Mouse (Mus musculus) induced T-regulatory cell, adult 2 months (primary cell): ENCODE data around the gene Copg2.

Experiments used
- DNase-seq: peaks from one replicate; pipeline ENCODE4 v3.0.0-alpha.2; 2012; ENCODE audit warnings: low read depth

Copg2 gene

DNA sequence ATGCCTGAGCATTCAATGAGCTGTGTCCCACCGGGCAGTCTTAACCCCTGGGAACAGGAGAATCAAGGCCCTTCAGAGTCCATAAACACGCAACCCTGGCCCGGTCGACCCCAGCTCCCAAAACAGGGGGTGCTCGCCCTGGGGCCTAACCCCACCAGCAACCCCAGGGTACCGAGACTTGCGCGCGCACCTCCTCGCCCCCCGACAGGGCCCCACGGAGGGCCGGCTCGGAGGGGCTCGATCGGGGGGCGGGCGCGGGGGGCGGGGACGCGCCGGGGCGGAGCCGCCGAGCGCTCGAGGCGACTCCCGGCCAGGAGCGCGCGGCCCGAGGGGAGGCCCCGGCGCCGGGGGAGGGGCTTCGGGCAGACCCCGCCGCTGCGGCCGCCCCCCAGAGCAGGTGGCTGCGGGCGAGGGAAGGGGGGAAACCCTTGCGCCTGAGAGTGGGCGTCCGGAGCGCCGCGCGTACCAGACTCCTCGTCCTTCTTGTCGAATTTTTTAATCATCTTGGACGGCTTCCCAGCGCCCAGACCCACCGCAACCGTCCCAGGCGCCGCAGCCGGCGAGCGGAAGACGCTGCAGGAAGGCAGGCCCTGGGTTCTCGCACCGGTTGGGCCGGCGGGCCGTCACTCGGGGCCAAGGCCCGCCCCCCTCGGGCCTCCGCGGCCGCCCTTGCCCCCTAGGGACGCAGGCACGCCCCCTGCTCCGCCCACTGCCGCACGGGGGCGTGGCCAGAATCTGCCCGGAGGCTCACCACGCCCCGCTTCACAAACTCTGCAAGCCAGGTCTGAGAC lies at the start of gene Copg2:
Gene Copg2 (minus strand): TSS at position 600 of the 791 bp plus-strand sequence.
- DNase-seq, result peak; percentile 96

DNA sequence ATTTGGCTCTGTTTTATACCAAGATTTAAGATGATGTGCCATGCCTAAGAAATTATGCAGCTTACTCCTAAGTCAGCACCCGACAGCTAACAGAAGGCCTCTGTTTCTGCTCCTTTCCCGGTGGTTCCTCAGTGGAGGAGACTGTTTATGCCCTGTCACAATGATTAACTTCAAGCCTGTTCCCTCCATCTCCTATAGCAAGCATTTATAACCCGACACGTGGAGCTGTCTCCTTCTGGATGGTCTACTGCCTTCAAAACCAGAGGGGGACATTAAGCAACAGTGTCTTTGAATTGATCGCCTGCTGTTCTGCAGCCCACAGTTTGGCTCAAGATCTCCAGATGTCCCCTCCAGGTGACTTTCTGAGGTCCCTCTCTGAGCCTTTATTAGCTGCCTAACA lies 42.7 kb upstream of the Copg2 start:
- no peak for DNase-seq

DNA sequence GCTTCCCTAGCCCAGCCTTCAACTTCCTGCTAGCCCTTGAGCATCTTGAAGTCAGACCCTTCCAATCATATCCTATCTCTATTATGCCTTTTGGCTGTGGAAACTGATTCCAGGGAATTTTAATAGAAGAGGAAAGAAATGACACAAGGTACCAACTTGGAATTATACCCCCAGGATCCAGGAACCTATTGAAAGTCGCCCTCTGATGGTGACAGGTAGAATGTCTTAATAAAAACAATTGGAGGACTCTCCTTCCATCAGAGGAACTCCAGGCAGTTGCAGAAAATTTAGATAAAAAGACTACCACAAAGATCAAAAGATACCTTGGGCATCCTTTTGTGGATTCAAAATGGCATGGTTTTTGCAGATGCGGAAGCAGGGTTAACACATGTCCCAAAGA lies 26.2 kb upstream of the Copg2 start:
- peak; percentile 11 for DNase-seq

DNA sequence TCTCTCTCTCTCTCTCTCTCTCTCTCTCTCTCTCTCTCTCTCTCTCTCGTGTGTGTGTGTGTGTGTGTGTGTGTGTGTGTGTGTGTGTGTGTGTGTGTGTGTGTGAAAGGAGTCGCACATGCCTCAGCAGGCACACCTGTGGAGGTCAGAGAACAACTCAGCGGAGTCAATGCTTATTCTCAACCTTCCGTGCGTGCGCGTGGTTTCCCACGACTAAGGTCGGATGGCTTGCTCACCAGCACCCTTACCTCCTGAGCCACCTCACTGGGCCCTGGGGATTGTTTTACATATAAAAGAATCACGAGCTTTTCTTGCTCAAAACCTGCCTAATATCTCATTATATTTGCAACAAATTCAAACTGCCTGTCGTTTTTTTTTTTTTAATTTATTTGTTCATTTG lies 25.2 kb upstream of the Copg2 start:
- DNase-seq, result no peak

DNA sequence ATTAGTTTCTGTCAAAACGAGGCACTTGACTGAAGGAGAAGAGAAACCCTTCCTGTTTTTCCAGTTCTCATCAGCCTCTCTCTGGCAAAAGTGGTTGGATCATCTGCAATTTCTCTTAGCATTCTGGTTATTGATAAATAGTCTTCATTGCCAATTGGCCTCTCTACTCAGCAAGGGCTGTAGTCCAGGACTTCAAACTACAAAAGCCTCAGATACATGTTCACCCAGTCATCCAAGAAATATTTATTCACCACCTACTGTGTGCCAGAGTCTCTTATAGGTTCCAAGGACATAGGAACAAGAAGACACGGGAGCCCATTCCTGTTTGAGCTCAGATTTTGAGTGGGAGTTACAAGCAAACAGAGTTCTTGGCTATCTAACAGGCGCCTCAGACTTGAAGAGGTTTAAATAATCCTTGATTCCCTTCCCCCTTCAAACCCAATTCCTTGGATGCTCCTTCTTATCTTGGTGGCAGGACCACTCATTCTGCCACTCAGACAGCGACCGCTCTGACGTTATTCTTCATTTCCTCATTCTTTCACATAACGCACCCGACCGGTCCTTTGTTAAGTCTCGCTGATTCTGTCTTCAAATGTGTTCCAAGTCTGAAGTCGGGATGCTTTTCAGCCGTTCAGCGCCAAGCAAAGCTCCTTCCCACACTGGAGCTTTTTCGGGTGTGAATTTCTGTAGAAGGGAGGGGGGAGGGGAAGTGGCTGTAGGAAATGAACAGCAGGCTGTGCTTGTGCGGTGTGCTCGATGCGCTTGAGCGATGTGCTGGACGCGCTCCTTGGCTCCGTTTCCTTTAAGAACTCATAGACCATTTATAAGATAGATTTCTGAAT lies 24.5 kb upstream of the Copg2 start:
- no peak for DNase-seq

DNA sequence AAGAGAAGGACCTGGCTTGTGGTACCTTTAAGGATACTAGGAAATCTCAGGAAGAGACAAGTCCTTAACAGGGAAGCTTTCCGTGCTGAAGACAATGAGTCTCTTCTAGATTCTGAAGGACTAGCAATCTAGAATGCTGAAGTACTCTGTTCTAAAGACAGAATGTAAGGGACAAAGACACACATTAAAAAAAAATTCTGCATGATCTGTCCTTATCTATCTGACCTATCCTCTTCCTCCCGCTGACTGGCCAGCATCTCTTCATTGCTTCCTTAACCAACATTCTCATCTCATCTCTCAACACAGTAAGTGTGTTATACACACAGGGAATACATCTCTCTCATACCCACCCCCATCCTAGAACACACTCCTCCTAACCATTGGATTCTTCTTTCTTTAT lies 18.9 kb upstream of the Copg2 start, which contains the start of gene Tsga13:
Gene Tsga13 (minus strand): TSS at position 101 of the 400 bp plus-strand sequence.
- no peak for DNase-seq

DNA sequence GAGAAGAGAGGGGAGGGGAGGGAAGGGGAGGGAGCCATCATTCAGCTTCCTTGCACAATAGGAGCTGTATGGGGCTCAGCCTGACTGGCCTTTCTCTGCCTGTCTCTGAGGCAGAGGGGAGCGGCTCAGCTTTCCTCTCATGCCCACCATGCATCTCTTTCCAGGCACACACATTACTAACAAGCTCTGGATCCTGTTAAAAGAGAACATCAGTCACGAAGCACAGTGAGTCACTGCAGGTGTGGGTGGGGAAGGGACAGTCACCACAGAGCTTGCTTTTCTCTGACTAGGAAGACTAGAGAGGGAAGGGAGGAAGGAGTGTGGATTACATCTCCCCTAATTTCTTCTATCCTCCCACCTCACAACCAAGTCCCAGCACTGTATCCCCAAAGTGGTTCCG lies 11.4 kb upstream of the Copg2 start:
- DNase-seq, result no peak

DNA sequence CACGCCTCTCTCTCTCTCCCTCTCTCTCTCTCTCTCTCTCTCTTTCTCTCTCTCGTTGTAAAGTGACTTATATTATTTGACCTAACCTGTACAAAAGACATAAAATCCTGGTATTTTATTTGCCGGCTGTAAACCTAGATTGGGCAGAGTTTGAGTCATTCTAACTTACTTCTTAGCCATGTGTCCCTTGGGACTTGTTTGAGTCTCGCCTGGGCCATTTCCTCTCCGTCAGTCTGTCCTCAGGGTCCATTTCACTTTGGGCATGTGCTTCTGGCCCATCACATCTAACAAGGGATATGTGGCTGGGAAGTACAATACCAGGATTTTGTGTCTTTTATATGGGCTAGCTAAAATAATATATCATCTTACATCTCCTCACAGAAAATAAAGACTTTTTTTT lies 8.3 kb upstream of the Copg2 start:
- no peak for DNase-seq

DNA sequence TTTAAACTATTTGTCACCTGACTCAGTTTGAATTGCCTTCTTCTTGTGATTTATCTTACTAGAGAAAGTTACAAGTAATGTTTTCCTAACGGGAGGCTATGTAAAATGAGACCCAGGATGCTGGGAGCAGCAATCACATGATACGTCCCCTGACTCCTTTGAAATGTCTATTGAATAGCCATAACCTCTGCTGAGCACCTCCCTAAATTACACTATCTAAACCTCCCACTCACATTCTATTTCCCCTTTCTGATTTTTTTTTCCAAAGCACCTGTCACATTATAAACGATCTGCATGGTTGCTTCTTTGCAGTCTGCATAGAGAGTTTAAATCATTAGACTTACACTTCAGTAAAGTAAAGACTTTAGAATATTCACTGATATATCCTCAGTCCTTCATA lies 7.4 kb upstream of the Copg2 start:
- DNase-seq, result no peak

DNA sequence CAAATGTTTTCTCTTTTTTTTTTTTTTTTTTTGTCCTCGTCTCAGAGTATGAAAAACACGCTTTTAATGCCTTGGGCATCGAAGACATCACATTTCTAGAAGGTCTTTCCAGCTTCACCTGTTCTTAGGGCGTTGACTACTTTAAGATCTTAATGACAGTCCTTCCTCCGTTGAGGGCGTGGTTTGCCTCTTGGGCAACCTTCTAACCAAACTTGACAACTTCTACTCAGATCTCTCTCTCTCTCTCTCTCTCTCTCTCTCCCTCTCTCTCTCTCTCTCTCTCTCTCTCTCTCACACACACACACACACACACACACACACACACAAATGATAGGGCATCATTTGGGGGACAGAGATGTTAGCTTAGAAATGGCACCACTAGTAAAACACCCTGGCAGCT lies 926 bp upstream of the Copg2 start:
- peak; percentile 45 for DNase-seq

DNA sequence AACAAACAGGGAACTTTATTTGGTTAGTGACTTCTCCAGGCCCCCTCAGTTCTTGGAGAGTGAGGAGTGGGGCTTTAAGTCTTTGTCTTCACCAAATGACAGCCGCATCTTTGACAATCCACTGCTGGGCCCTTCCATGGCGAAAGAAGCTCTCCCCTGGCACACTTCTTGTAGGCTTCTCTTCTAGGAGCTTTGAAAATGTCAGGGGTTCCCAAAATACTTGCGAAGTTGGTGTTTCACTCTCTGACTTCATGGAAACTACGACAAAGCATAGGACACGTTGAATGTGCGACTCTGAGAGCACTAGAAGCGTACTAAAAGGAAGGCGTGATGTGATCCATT lies 363 bp upstream of the Copg2 start:
- no peak for DNase-seq

DNA sequence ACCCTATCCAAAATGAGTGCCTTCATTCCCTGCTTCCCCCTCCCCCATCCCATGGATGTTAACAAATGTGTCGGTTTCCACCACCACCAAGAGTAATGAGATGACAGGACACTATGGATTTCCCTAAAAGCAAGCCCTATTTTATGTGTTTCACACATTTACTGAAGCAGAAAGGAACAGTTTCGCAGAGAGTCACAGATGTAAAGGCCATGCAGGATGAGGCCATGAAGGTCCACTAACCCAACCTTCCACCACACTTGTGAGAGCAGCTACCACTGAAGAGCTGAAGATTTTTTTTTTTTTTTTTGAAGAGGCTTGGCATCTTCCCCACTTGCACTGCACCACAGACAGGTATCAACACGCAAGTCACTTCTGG lies 787 bp downstream of the Copg2 start:
- DNase-seq, result no peak

DNA sequence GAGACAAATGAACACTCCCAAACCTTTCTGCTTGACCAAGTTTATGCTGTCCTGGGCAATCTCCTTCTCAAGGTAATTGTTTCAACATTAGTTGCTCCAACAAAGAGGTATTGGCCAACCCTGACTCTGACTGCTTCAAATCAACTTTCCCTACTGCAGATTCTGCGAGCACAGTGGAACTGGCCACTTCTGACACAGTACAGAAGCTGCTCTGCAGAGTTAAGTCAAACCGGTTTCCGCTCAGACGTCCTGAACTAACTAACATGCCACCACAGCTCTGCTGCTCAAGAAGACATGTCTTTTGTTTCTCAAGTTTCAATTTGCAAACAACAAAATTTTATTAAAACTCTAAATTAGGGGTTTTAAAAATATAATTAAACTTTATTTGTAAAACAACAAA lies 3.5 kb downstream of the Copg2 start:
- DNase-seq, result no peak

DNA sequence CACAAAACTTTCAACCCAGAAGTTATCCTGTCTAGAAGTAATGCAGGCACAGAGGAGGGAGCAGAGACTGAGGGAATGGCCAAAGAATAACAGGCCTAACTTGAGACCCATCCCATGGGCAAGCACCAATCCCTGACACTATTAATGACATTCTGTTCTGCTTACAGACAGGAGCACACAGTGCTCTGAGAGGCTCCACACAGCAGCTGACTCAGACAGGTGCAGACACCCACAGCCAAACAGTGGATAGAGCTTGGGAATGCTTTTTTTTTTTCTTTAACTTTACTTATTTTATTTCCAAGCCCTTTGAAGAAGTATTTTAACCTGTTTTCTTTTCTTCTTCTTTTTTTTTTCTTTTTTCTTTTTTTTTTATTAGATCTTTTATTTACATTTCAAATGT lies 4.8 kb downstream of the Copg2 start:
- DNase-seq, result no peak

DNA sequence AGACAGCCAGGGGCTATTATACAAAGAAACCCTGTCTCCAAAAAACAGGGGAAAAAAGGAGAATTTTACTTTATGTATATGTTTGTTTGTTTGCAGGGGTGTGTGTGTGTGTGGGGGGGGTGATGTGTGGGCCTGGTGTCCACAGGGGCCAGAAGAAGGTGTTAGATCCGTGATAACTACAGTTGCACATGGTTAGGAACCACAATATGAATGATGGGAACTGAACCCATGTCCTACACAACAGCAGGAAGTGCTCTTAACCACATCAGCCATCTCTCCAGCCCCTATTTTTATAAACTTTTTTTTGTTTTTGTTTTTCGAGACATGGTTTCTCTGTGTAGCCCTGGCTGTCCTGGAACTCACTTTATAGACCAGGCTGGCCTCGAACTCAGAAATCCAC lies 11.7 kb downstream of the Copg2 start:
- no peak for DNase-seq

DNA sequence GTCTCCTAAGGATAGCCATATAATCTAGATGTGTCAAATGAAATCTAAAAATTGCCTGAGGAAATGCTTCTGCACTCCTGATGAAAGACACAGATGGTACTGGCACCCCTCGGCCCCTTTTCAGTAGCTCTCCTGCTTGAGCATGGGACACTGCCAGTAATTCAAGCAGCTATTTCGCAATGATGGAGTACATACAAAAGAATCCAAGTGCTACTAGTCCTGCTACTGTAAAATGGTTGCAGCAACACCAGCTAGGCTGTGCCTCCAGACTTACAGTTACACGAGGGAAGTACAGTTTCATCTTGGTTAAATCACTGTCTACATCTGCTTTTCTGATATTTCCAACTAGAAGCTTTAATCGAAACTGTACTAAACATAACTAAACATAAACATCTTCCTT lies 13.1 kb downstream of the Copg2 start:
- no peak for DNase-seq

DNA sequence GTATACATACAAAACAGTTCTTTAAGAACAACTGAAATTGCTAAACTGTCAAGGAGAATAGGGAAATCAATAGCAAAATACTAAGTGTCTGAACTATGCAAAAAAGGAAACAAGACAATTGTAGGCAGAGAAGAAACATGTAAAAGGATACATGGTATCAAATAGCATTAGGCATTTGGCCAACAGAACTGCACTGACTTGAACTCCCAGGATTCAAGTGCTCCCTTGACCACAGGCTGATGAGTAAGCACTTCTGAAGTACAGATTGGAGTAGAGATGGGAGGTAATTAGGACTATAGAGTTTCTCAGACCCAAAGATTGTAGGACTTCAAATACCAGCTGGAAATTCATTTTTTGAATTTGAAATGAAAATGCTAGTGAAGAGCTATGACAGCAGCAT lies 19.9 kb downstream of the Copg2 start:
- no peak for DNase-seq

DNA sequence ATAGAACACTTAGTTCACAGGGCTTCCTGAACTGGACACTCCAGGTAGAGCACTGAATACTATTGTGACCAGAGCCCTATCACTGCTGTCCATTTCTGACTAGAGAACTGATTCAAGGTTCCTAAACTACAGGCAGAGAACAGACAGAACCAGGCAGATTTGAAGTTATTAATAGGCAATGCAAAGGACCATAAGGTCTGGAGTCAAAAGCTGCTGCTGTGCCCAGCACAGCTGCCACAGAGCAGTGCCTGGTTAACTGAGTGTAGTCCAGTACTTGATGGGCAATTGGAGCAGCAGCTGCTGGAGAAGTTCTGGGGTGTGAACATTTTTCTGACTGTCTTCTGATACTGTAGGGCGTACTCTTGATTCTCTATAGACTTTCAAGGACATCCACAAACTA lies 30.1 kb downstream of the Copg2 start:
- DNase-seq, result no peak

DNA sequence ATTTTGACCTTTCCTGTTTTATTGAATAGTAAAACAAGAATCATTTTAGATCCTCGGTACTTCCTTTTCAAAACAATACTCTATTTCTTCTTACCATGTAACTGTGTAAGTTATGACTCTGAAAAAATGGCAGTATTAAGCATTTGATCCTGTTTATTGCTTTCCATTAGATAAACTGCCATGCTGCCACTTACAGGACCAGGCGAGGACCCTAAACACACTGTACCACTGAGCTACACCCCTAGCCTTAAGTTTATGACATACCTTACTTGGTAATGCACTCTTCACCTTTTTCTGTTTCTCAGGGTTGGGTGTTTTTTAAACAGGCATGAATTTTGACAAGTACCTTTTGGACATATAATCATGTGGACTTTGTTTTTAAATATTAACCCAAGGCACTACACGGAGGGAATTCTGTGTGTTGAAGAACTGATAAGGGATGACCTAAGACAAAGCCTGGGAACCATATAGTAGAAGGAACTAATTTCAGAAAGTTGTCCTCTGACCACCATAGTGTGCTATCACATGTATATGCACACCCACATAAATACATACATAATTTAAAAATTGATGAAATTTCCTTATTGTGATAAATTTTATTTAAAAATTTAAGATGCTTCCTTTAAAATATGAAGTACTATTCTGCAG lies 31.4 kb downstream of the Copg2 start:
- no peak for DNase-seq

DNA sequence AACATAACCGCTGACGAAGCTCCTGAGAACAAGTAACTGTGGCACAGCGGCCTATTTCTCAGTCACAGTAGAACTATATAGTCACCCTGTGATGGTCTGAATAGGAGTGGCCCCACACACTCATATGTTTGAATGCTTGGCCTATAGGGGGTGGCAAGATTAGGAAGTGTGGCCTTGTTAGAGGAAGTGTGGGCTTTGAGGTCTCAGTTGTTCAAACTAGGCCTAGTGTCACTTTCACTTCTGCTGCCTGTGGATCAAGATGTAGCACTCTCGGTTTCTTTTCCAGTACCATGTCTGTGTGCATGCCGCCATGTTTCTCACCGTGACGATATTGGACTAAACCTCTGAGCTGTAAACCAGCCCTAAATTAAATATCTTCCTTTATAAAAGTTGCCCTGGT lies 40.6 kb downstream of the Copg2 start:
- DNase-seq, result no peak

DNA sequence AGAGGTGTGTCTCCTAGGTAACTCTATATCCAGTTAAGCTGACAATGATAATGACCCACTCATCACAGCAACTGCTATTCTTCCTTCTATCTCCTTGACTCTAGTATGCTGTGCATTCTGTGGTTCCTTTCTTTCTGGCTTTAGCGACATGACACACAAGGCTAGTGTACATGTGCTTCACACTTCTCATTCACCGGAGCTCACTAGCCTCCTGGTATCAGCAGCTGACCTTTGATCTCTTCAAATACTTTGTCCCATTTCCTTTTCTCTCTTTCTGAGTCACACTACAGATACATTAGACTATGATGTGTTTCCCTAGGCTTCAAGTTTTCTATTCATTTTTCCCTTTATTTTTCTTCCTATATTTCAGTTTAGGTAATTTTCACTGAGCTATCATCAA lies 41.4 kb downstream of the Copg2 start:
- DNase-seq, result no peak

DNA sequence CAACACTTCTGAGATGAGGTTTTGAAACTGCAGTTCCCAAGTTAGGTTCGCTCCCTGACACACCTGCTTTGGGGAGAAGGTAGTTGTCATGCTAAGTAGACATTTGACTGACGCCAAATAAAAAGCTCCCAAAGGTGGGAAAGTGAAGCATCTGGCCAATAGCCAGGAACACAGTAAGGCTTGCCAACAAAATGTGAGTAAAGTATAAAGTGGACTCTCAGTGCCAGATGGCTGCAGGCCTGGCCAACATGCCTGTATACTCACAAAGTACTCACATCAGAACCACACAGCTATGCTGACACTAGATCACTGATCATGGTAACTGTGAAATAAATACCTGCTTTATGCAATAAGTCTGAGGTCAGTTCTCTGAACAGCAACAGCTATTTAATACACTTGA lies 46.8 kb downstream of the Copg2 start:
- no peak for DNase-seq

DNA sequence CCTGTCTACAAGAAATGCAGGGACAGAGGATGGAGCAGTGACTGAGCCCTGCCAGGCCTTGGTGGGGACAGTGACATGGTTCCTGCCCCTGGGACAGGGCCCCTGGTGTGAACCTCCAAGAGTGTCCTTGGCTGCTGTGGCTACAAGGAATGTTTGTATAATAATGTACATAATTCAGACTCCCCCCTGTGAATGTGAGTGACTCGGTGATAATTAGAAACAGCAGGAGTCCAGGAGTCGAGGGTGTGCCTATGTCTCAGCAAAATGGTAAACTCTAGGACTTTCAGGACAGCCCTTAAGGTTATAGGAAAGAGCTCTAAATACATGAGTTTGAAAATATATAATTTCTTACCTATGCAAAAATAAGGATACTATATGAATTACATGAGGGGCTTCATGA lies 64.4 kb downstream of the Copg2 start:
- no peak for DNase-seq
